Mouse (Mus musculus): Measurements from ENCODE around the gene Pthlh. TPM values are rescaled to one million over a fixed set of nuclear protein-coding genes. Genes with fewer than 3 reads are reported as not detected.

The Pthlh gene
- total RNA-seq, 2 experiments from 2014 or later = 5.1 to 5.9 TPM

Other genes with a start within 250 kb of the Pthlh start
- gene Rep15, start 231.6 kb downstream of the Pthlh start, total RNA-seq (2021) = 1 to 10 TPM; 1.4 to 2.6 TPM
- 10 to 100 TPM; 45.3 to 48.1 TPM for gene Mrps35, start 221.4 kb downstream of the Pthlh start, total RNA-seq (2021)
- under 1 TPM in 1 of 2 experiments, not detected in 1; 0.33 TPM for gene Mansc4, start 177.2 kb downstream of the Pthlh start, total RNA-seq (2021)
- gene Klhl42, start 172.8 kb downstream of the Pthlh start, total RNA-seq (2021) = 10 to 100 TPM; 22.0 to 22.1 TPM
- 10 to 100 TPM; 35.2 to 37.6 TPM for gene Ccdc91, start 211.6 kb upstream of the Pthlh start, total RNA-seq (2021)